Mouse (Mus musculus): Measurements from ENCODE around the gene Fam117a. TPM values are rescaled to one million over a fixed set of nuclear protein-coding genes. Genes with fewer than 3 reads are reported as not detected.
A peak's percentile ranks its signal among the peaks of the same experiment; 100 is the strongest.

The Fam117a gene
- polyA plus RNA-seq, 1 experiment from 2014 or later = 2.7 TPM

GRCm38 (mm10) chr11:95391743-95392142 lies 54.9 kb downstream of the Fam117a start:
- peaks cover 23% of the 10 kb centered on the region for H3K4me1 ChIP-seq (replicated peaks; ENCODE audit: control insufficient read depth, insufficient read depth, low read length)
- 0 out of 2 replicates have a peak overlapping the region, but pooled peaks have one; percentile 3 for H3K4me2 ChIP-seq (ENCODE audit: low read length)
- WGBS = 47% methylated on average over 5 of the region's 5 CpGs
- H3K9me3 ChIP-seq (ENCODE audit: control insufficient read depth, low read length) = no peaks in the 10 kb centered on the region
- peak; percentile 81 for ATAC-seq
- H3K27me3 ChIP-seq (replicated peaks; ENCODE audit: control insufficient read depth, insufficient read depth, low read length) = no peaks in the 10 kb centered on the region
- peak overlapping the region; percentile 75 for H3K27ac ChIP-seq (ENCODE audit: low read length)
- no peak overlapping the region for H3K9ac ChIP-seq (replicated peaks; ENCODE audit: low read depth, low read length)
- H3K36me3 ChIP-seq (ENCODE audit: control insufficient read depth, insufficient read depth) = peaks cover 26% of the 10 kb centered on the region
- no peak overlapping the region for H3K4me3 ChIP-seq (replicated peaks; ENCODE audit: low read length)

DNA sequence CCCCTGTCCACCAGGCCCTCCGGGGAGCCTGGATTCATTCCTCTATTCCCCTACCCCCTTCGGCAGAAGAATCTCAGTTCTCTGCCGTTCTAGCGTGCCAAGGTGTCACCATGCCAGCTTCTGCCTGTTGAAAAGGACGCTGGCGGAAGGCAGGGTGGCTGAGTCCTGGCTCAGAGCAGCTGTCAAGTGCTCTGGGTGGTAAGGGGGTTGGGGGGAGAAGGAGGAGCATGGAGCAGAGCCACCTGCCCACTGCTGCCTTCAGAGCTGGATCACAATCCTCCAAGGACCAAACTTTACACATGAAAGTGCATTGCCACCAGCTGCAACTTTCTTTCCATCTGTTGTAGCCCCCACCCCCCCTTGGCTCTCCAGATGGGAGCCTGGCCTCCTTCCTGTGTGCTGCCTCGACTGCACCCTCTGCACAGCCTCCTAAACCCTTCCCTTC lies 55.4 kb downstream of the Fam117a start:
- WGBS = 42% methylated on average over 7 of the region's 7 CpGs
- H3K4me2 ChIP-seq (ENCODE audit: low read length) = 0 out of 2 replicates have a peak overlapping the region, but pooled peaks have one; percentile 3
- H3K9ac ChIP-seq (replicated peaks; ENCODE audit: low read depth, low read length) = no peak overlapping the region
- no peak overlapping the region for H3K4me3 ChIP-seq (replicated peaks; ENCODE audit: low read length)
- H3K27ac ChIP-seq (ENCODE audit: low read length) = peak overlapping the region; percentile 75
- ATAC-seq = peak; percentile 80
- peaks cover 23% of the 10 kb centered on the region for H3K4me1 ChIP-seq (replicated peaks; ENCODE audit: control insufficient read depth, insufficient read depth, low read length)
- H3K9me3 ChIP-seq (ENCODE audit: control insufficient read depth, low read length) = no peaks in the 10 kb centered on the region
- H3K36me3 ChIP-seq (ENCODE audit: control insufficient read depth, insufficient read depth) = peaks cover 23% of the 10 kb centered on the region
- no peaks in the 10 kb centered on the region for H3K27me3 ChIP-seq (replicated peaks; ENCODE audit: control insufficient read depth, insufficient read depth, low read length)

DNA sequence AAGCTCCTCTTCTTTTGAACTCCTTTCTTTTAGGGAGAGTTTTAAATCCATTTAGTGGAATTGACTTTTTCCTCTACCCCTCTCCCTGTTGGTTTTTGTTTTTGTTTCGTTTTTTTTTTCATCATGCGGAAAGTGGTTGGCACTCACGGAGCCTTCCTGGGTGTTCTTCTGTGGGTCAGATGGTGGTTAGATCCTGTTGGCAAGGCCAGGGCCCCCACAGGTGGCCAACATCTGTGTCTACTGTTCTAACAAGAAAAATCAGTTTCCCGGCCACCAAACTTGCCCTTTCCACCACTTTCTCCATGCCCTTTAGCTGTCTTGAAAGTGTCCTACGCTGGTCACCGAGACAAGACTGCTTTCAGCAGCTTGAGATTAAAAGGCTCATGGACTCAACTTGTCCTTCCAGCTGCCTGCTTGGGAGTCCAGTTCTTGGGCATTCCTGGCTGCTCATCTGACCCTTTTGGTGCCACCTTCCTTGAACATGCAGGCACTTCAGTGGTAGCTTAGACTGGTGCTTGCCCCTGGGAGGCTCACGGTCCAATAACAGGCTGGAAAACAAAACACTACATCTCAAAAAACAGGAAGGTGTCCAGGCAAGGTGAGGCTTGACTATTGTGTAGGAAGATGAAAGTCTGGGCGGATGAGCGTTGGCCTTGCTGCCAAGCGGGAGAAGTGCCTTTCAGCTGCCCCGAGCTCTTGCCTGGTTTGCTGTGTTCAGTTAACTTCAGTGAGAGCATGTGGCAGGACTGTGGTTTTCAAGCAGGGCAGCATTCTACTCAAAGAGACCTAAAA lies 56.1 kb downstream of the Fam117a start:
- Histone ChIP-seq H3K4me1 (replicated peaks; ENCODE audit: control insufficient read depth, insufficient read depth, low read length) (peaks cover 23% of the 10 kb centered on the region), H3K4me3 (replicated peaks; ENCODE audit: low read length) (no peak overlapping the region), H3K9ac (replicated peaks; ENCODE audit: low read depth, low read length) (no peak overlapping the region), H3K36me3 (ENCODE audit: control insufficient read depth, insufficient read depth) (peaks cover 21% of the 10 kb centered on the region), H3K27me3 (replicated peaks; ENCODE audit: control insufficient read depth, insufficient read depth, low read length) (no peaks in the 10 kb centered on the region), H3K4me2 (ENCODE audit: low read length) (no peak overlapping the region), H3K27ac (ENCODE audit: low read length) (peak overlapping the region; percentile 75), H3K9me3 (ENCODE audit: control insufficient read depth, low read length) (no peaks in the 10 kb centered on the region)
- ATAC-seq = no peak
- WGBS = 72% methylated on average over 11 of the region's 11 CpGs

- peaks cover 17% of the 10 kb centered on the region for H3K36me3 ChIP-seq (ENCODE audit: control insufficient read depth, insufficient read depth)
- WGBS = 35% methylated on average over 5 of the region's 5 CpGs
- ATAC-seq = no peak
- no peak overlapping the region for H3K4me3 ChIP-seq (replicated peaks; ENCODE audit: low read length)
- H3K9me3 ChIP-seq (ENCODE audit: control insufficient read depth, low read length) = no peaks in the 10 kb centered on the region
- no peaks in the 10 kb centered on the region for H3K27me3 ChIP-seq (replicated peaks; ENCODE audit: control insufficient read depth, insufficient read depth, low read length)
- H3K4me1 ChIP-seq (replicated peaks; ENCODE audit: control insufficient read depth, insufficient read depth, low read length) = peaks cover 26% of the 10 kb centered on the region
- no peak overlapping the region for H3K4me2 ChIP-seq (ENCODE audit: low read length)
- no peak overlapping the region for H3K9ac ChIP-seq (replicated peaks; ENCODE audit: low read depth, low read length)
- H3K27ac ChIP-seq (ENCODE audit: low read length) = 0 out of 2 replicates have a peak overlapping the region, but pooled peaks have one; percentile 11
Measured at GRCm38 (mm10) chr11:95393500-95393816, 56.6 kb downstream of the Fam117a start.

- Histone ChIP-seq H3K4me2 (ENCODE audit: low read length) (no peak overlapping the region), H3K36me3 (ENCODE audit: control insufficient read depth, insufficient read depth) (peaks cover 13% of the 10 kb centered on the region), H3K27ac (ENCODE audit: low read length) (no peak overlapping the region), H3K9me3 (ENCODE audit: control insufficient read depth, low read length) (no peaks in the 10 kb centered on the region), H3K9ac (replicated peaks; ENCODE audit: low read depth, low read length) (no peak overlapping the region), H3K27me3 (replicated peaks; ENCODE audit: control insufficient read depth, insufficient read depth, low read length) (no peaks in the 10 kb centered on the region), H3K4me1 (replicated peaks; ENCODE audit: control insufficient read depth, insufficient read depth, low read length) (peaks cover 26% of the 10 kb centered on the region), H3K4me3 (replicated peaks; ENCODE audit: low read length) (no peak overlapping the region)
- no peak for ATAC-seq
- 66% methylated on average over 5 of the region's 5 CpGs for WGBS
Measured at GRCm38 (mm10) chr11:95394112-95394511, 57.3 kb downstream of the Fam117a start.

GRCm38 (mm10) chr11:95396548-95396947 lies 59.7 kb downstream of the Fam117a start:
- WGBS = 38% methylated on average over 1 of the region's 1 CpGs
- ATAC-seq = no peak
- Histone ChIP-seq H3K4me3 (replicated peaks; ENCODE audit: low read length) (no peak overlapping the region), H3K27me3 (replicated peaks; ENCODE audit: control insufficient read depth, insufficient read depth, low read length) (no peaks in the 10 kb centered on the region), H3K4me2 (ENCODE audit: low read length) (no peak overlapping the region), H3K36me3 (ENCODE audit: control insufficient read depth, insufficient read depth) (no peaks in the 10 kb centered on the region), H3K9me3 (ENCODE audit: control insufficient read depth, low read length) (no peaks in the 10 kb centered on the region), H3K27ac (ENCODE audit: low read length) (no peak overlapping the region), H3K4me1 (replicated peaks; ENCODE audit: control insufficient read depth, insufficient read depth, low read length) (peaks cover 29% of the 10 kb centered on the region), H3K9ac (replicated peaks; ENCODE audit: low read depth, low read length) (no peak overlapping the region)

GRCm38 (mm10) chr11:95397843-95398835 lies 61.3 kb downstream of the Fam117a start:
- H3K27me3 ChIP-seq (replicated peaks; ENCODE audit: control insufficient read depth, insufficient read depth, low read length) = no peaks in the 10 kb centered on the region
- no peaks in the 10 kb centered on the region for H3K9me3 ChIP-seq (ENCODE audit: control insufficient read depth, low read length)
- peaks cover 17% of the 10 kb centered on the region for H3K4me1 ChIP-seq (replicated peaks; ENCODE audit: control insufficient read depth, insufficient read depth, low read length)
- H3K36me3 ChIP-seq (ENCODE audit: control insufficient read depth, insufficient read depth) = no peaks in the 10 kb centered on the region
- no peak overlapping the region for H3K9ac ChIP-seq (replicated peaks; ENCODE audit: low read depth, low read length)
- H3K4me3 ChIP-seq (replicated peaks; ENCODE audit: low read length) = no peak overlapping the region
- ATAC-seq = peak; percentile 33; the same call in 1 of the 2 replicates
- no peak overlapping the region for H3K4me2 ChIP-seq (ENCODE audit: low read length)
- WGBS = 46% methylated on average over 14 of the region's 14 CpGs
- peak overlapping the region; percentile 58 for H3K27ac ChIP-seq (ENCODE audit: low read length)

- no peak for ATAC-seq
- Histone ChIP-seq H3K27ac (ENCODE audit: low read length) (no peak overlapping the region), H3K4me1 (replicated peaks; ENCODE audit: control insufficient read depth, insufficient read depth, low read length) (peaks cover 14% of the 10 kb centered on the region), H3K36me3 (ENCODE audit: control insufficient read depth, insufficient read depth) (no peaks in the 10 kb centered on the region), H3K4me3 (replicated peaks; ENCODE audit: low read length) (no peak overlapping the region), H3K27me3 (replicated peaks; ENCODE audit: control insufficient read depth, insufficient read depth, low read length) (no peaks in the 10 kb centered on the region), H3K9me3 (ENCODE audit: control insufficient read depth, low read length) (no peaks in the 10 kb centered on the region), H3K4me2 (ENCODE audit: low read length) (no peak overlapping the region), H3K9ac (replicated peaks; ENCODE audit: low read depth, low read length) (no peak overlapping the region)
- WGBS = 49% methylated on average over 13 of the region's 13 CpGs
Measured at GRCm38 (mm10) chr11:95399520-95400020, 62.8 kb downstream of the Fam117a start.

DNA sequence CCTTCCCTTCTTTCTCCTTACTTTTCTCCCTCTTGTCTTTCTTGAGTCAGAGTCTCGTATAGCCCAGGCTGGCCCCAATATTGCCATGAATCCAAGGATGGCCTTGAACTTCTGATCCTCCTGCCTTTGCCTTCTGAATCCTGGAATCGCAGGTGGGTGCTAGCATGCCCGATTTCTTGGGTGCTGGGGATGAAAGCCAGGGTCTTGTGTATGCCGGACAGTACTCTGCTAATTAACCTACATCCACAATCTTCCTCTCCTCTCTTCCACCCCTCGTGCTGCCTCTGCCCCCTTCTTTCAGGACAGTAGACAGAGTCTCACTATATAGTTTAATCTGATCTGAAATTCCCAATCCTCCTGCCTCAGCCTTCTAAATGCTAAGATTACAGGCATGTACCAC lies 64.8 kb downstream of the Fam117a start:
- Histone ChIP-seq H3K4me2 (ENCODE audit: low read length) (no peak overlapping the region), H3K4me1 (replicated peaks; ENCODE audit: control insufficient read depth, insufficient read depth, low read length) (peaks cover 11% of the 10 kb centered on the region), H3K27ac (ENCODE audit: low read length) (no peak overlapping the region), H3K27me3 (replicated peaks; ENCODE audit: control insufficient read depth, insufficient read depth, low read length) (no peaks in the 10 kb centered on the region), H3K4me3 (replicated peaks; ENCODE audit: low read length) (no peak overlapping the region), H3K36me3 (ENCODE audit: control insufficient read depth, insufficient read depth) (no peaks in the 10 kb centered on the region), H3K9ac (replicated peaks; ENCODE audit: low read depth, low read length) (no peak overlapping the region), H3K9me3 (ENCODE audit: control insufficient read depth, low read length) (no peaks in the 10 kb centered on the region)
- WGBS = 85% methylated on average over 5 of the region's 5 CpGs
- ATAC-seq = no peak

Measured in forebrain, embryonic 16.5 days (tissue).